Mouse (Mus musculus) heart, postnatal 36 days (tissue): ENCODE data around the gene Fam98c. TPM values are rescaled to one million over a fixed set of nuclear protein-coding genes. Genes with fewer than 3 reads are reported as not detected.
"Not testable (repeated sequence)": the region's sequence is repeated elsewhere in the genome, so short reads cannot be mapped to it uniquely, and the experiment has no call there.

Experiments used
- DNase-seq, 2 experiments: peaks; one replicate each; pipeline ENCODE4 v3.0.0; 2021 to 2022
- intact Hi-C: fragments of 180-260 bp; cut with DNase I; formaldehyde crosslinking; loops from one replicate; pipeline ENCODE4 v1.15.1; 2025
- total RNA-seq, 2 experiments: library from RNA; stranded (reverse); gene quantifications; 2 replicates each; pipeline ENCODE4 v1.2.3; 2021

The Fam98c gene
- total RNA-seq, 2 experiments from 2014 or later = 10.6 to 12.0 TPM

GRCm38 (mm10) chr7:29162750-29163525 lies 6.9 kb upstream of the Fam98c start:
- intact Hi-C loops = no loop called here
- no peak for DNase-seq

GRCm38 (mm10) chr7:29162294-29162693 lies 6.3 kb upstream of the Fam98c start:
- no peak for DNase-seq
- intact Hi-C loops = no loop called here

- intact Hi-C loops = loop anchor here (2.0 kb wide), 1 partner anchor 19 kb away; no protein-coding TSS in a partner anchor
Measured at GRCm38 (mm10) chr7:29158264-29158663, 2.2 kb upstream of the Fam98c start.

GRCm38 (mm10) chr7:29155196-29155837 lies 717 bp downstream of the Fam98c start:
- intact Hi-C loops = no loop called here
- DNase-seq = peak; percentile 87 to 88

More at GRCm38 (mm10) chr7:29158264-29158663, 2.2 kb upstream of the Fam98c start:
- no peak for DNase-seq

- intact Hi-C loops = no loop called here
- DNase-seq = no peak
Measured at GRCm38 (mm10) chr7:29154018-29154720, 1.9 kb downstream of the Fam98c start.

- no peak for DNase-seq
- intact Hi-C loops = no loop called here
Measured at GRCm38 (mm10) chr7:29151486-29151885, 4.5 kb downstream of the Fam98c start.

GRCm38 (mm10) chr7:29148771-29149170 lies 7.3 kb downstream of the Fam98c start:
- intact Hi-C loops = no loop called here
- DNase-seq = no peak

- no peak for DNase-seq
- intact Hi-C loops = no loop called here
Measured at GRCm38 (mm10) chr7:29146625-29147367, 9.2 kb downstream of the Fam98c start.

- no peak for DNase-seq
- intact Hi-C loops = no loop called here
Measured at GRCm38 (mm10) chr7:29144006-29144405, 12.0 kb downstream of the Fam98c start.

GRCm38 (mm10) chr7:29141416-29141815 lies 14.6 kb downstream of the Fam98c start:
- DNase-seq = no peak
- intact Hi-C loops = no loop called here

- DNase-seq, intact Hi-C loops: not testable (repeated sequence)
Measured at GRCm38 (mm10) chr7:29139237-29139636, 16.8 kb downstream of the Fam98c start.

- intact Hi-C loops = no loop called here
- no peak for DNase-seq
Measured at GRCm38 (mm10) chr7:29137429-29137828, 18.6 kb downstream of the Fam98c start.

GRCm38 (mm10) chr7:29134693-29135386 lies 21.2 kb downstream of the Fam98c start, which contains the start of gene Rasgrp4:
Gene Rasgrp4 (plus strand): TSS chr7:29134851.
- DNase-seq = no peak
- intact Hi-C loops = no loop called here

- intact Hi-C loops = no loop called here
Measured at GRCm38 (mm10) chr7:29134230-29134629, 21.8 kb downstream of the Fam98c start.

GRCm38 (mm10) chr7:29128725-29129124 lies 27.3 kb downstream of the Fam98c start:
- intact Hi-C loops = loop anchor here (5.0 kb wide), 1 partner anchor 119 kb away; the partner anchor contains the start of gene 2200002D01Rik
- DNase-seq = no peak

More at GRCm38 (mm10) chr7:29134230-29134629, 21.8 kb downstream of the Fam98c start:
- DNase-seq = no peak

- DNase-seq = peak; percentile 64 to 74
- intact Hi-C loops = loop anchor here (2.0 to 5.0 kb wide), 2 partner anchors 121 to 174 kb away; partner anchors contain the start of gene 2200002D01Rik
Measured at GRCm38 (mm10) chr7:29126173-29126915, 29.7 kb downstream of the Fam98c start.

GRCm38 (mm10) chr7:29124970-29125369 lies 31.1 kb downstream of the Fam98c start, which contains the start of gene Ryr1:
Gene Ryr1 (minus strand): TSS chr7:29125179.
- no peak for DNase-seq
- intact Hi-C loops = loop anchor here (5.0 kb wide), 1 partner anchor 122 kb away; the partner anchor contains the start of gene 2200002D01Rik

- intact Hi-C loops = no loop called here
- no peak for DNase-seq
Measured at GRCm38 (mm10) chr7:29123531-29124358, 32.3 kb downstream of the Fam98c start.
